Mouse (Mus musculus) spleen, adult 18-20 months (tissue): ENCODE measurements around the gene 9130213A22Rik.
"Not testable (repeated sequence)": the region's sequence is repeated elsewhere in the genome, so short reads cannot be mapped to it uniquely, and the experiment has no call there.

Experiments
- DNase-seq, 2 experiments: peaks; one replicate each; pipeline ENCODE4 v3.0.0; 2022; ENCODE audit warnings: mixed read lengths in 2 of 2

9130213A22Rik gene

GRCm38 (mm10) chr11:69105227-69105626, 17.2 kb downstream of the 9130213A22Rik start:
- peak in 1 of 2 experiments; percentile 4 for DNase-seq

GRCm38 (mm10) chr11:69104487-69104886, 17.9 kb downstream of the 9130213A22Rik start:
- DNase-seq: no peak

- DNase-seq: no peak
These were observed 18.6 kb downstream of the 9130213A22Rik start for GRCm38 (mm10) chr11:69103531-69104435.

GRCm38 (mm10) chr11:69103121-69103520, 19.3 kb downstream of the 9130213A22Rik start:
- DNase-seq: no peak

- DNase-seq: no peak
These were observed 20.0 kb downstream of the 9130213A22Rik start for GRCm38 (mm10) chr11:69102403-69102725.

- no peak for DNase-seq
These were observed 20.6 kb downstream of the 9130213A22Rik start for GRCm38 (mm10) chr11:69101604-69102402.

- DNase-seq: no peak
These were observed 21.6 kb downstream of the 9130213A22Rik start for GRCm38 (mm10) chr11:69100639-69101360.

- DNase-seq: peak; percentile 91 to 93
These were observed 22.5 kb downstream of the 9130213A22Rik start for GRCm38 (mm10) chr11:69099915-69100345.

GRCm38 (mm10) chr11:69099177-69099914, 23.0 kb downstream of the 9130213A22Rik start:
- peak; percentile 48 to 49 for DNase-seq

GRCm38 (mm10) chr11:69098762-69099091, 23.7 kb downstream of the 9130213A22Rik start:
- DNase-seq: peak; percentile 91 to 93

GRCm38 (mm10) chr11:69098039-69098761, 24.2 kb downstream of the 9130213A22Rik start:
- no peak for DNase-seq

GRCm38 (mm10) chr11:69096987-69097900, 25.1 kb downstream of the 9130213A22Rik start:
- peak; percentile 86 to 90 for DNase-seq

GRCm38 (mm10) chr11:69096360-69096986, 25.9 kb downstream of the 9130213A22Rik start:
- DNase-seq: no peak

GRCm38 (mm10) chr11:69095511-69096231, 26.7 kb downstream of the 9130213A22Rik start:
- DNase-seq: peak in 1 of 2 experiments; percentile 36

GRCm38 (mm10) chr11:69094697-69095429, 27.5 kb downstream of the 9130213A22Rik start, which contains the start of gene Per1:
Gene Per1, plus strand, starts transcription at chr11:69095217.
- peak; percentile 95 to 99 for DNase-seq

- not testable (repeated sequence) for DNase-seq
These were observed 28.5 kb downstream of the 9130213A22Rik start for GRCm38 (mm10) chr11:69093856-69094255.

GRCm38 (mm10) chr11:69092871-69093270, 29.5 kb downstream of the 9130213A22Rik start:
- DNase-seq: no peak

- peak; percentile 78 to 94 for DNase-seq
These were observed 30.0 kb downstream of the 9130213A22Rik start for GRCm38 (mm10) chr11:69092386-69092751.
